Mouse (Mus musculus): Measurements from ENCODE around the gene Cxcl3. TPM values are rescaled to one million over a fixed set of nuclear protein-coding genes. Genes with fewer than 3 reads are reported as not detected.

Gene Cxcl3
- not detected in 2 replicates for total RNA-seq (2014; fragmentation: Nextera tagmentation)
- 0.21 TPM in 1 of 2 replicates, not detected in the other for total RNA-seq (2017)

DNA sequence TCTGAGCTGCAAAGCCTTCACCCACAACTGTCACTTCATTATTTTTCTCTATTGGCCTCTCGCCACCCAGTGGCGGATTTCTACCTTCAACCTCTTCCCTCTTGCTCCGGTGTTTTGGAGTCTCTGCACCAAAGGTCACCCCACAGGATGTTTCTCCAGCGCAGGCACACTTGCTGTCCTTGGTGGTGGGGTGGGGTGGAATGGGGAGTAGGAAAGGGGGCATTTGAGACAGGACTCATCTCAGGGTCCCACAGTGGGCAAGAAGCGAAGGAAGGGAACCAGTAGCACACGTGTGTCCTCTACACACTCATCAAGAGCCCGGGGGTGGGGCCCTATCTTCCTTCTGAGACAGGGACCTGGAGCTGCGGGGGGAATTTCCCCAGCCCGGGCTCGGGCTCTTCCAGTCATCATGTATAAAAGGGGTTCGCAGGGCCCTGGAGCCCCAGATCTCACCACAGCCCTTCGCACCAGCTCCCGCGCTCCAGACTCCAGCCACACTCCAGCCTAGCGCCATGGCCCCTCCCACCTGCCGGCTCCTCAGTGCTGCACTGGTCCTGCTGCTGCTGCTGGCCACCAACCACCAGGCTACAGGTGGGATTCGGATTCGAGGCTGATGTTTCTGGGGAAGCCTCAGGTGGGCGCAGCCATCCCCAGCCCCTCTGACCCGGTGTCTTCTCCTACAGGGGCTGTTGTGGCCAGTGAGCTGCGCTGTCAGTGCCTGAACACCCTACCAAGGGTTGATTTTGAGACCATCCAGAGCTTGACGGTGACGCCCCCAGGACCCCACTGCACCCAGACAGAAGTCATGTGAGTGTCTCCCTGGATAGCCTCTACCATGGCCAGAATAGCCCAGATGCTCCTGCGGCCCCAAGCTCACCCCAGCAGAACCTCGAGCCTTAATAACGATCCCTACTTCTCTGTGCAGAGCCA lies at the start of gene Cxcl3:
Gene Cxcl3, plus strand, starts transcription at position 445 of the 930 bp plus-strand sequence.
- ATAC-seq (replicated peaks; ENCODE audit: poor library complexity, severe bottlenecking) = peak; percentile 20

DNA sequence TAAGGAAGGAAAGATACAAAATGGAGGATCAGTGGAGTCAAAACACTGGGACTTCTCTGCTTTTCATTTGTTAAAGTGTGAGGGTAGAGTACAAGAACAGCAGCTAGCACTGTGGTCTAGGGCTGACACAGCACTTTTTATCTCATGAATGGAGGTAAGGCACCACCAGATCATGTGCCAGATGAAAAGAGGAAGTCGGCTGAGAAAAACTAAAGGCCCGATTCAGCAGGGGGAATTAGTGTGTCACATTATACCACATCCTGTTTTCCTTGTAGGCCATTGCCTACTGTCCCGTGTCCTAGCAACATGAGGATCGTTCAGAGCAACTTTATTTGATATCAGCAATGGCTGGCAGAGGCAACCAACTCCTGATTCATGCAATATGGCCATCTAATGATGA lies 43.9 kb upstream of the Cxcl3 start:
- ATAC-seq (replicated peaks; ENCODE audit: poor library complexity, severe bottlenecking) = peak; percentile 100

GRCm38 (mm10) chr5:90753934-90754333 lies 32.0 kb upstream of the Cxcl3 start:
- ATAC-seq (replicated peaks; ENCODE audit: poor library complexity, severe bottlenecking) = peak; percentile 58

DNA sequence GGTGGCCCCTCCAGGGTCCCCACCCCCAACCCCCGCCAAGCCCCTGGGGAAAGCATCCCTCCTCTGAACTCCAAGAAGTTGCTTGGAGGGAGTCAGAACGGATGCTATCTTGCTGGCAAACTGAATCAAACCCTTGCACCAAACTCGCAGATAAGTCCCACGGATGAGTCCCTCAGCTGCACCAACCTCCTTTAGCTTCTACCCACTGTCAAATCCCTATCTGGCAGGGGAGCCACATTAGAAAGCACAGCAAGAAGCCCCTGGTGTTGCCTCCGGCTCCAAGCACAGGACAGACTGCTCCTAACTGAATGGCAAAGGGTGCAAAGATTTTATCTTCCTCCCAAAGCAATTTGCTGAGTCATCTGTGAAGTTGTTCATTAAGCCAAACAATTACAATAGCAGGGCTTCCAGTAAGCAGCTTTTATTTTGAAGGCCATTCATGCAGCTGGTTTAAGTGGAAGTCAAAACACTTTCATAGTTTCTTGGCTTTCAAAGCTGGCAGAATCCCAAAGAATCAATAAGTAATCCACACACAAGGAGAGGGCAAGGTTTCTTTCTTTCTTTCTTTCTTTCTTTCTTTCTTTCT lies 27.8 kb upstream of the Cxcl3 start:
- ATAC-seq (replicated peaks; ENCODE audit: poor library complexity, severe bottlenecking) = no peak

DNA sequence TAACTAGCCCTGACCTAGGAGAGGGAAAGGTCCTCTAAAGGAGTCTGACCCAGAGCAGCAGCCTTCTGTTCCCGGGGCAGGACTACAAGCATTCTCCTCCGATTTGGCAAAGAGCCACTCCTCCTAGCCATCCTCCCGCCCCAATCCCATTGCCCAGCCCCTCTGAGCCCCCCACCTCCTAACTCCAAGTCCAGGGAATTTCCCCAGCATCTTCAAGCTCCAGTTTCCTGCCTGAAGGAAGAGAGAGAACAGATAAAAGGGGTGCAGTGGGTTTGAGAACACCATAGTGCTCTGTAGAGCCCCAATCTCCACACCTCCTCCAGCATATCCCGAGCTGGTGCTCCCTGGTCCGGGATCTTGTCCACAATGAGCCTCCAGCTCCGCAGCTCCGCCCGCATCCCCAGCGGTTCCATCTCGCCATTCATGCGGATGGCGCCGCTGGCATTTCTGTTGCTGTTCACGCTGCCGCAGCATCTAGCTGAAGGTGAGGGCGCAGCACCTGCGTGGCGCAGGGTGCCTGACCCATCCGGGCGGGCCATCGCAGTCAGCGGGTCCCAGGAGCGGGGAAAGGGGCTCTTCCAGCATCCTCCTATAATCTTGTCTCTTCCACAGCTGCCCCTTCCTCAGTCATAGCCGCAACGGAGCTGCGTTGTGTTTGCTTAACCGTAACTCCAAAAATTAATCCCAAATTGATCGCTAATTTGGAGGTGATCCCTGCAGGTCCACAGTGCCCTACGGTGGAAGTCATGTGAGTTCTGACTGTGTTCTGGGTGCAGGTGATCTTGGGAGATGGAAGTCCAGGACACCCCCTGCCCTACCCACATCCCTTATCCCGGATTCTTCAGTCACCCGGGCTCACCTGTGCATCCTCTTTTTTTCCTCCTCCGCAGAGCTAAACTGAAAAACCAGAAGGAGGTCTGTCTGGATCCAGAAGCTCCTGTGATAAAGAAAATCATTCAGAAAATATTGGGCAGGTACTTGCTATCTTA lies 26.5 kb upstream of the Cxcl3 start, which contains the start of gene Cxcl5:
Gene Cxcl5, plus strand, starts transcription at position 284 of the 989 bp plus-strand sequence.
- no peak for ATAC-seq (replicated peaks; ENCODE audit: poor library complexity, severe bottlenecking)

GRCm38 (mm10) chr5:90760303-90760702 lies 25.6 kb upstream of the Cxcl3 start:
- ATAC-seq (replicated peaks; ENCODE audit: poor library complexity, severe bottlenecking) = no peak

GRCm38 (mm10) chr5:90760844-90761243 lies 25.1 kb upstream of the Cxcl3 start:
- peak; percentile 42; the same call in 1 of the 2 replicates for ATAC-seq (replicated peaks; ENCODE audit: poor library complexity, severe bottlenecking)

DNA sequence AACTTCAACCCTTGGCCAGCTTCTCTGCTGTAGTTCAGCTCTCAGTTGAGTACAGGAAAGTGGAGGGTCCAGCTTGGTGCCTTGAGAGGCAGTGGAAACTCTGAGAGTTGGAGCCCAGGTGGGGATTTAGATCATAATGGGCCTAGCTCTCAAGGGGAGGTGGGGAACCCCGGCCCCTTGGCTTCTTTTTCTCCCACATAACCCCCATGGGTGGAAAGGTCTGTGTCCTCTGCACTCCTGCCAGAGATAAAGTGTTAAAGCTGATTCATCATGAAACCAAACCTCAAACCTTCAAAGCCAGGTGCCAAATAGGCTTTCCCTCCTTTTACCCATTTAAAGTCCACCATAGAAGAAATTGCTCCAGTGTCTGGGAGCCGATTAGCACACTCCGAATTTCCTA lies 24.1 kb upstream of the Cxcl3 start:
- no peak for ATAC-seq (replicated peaks; ENCODE audit: poor library complexity, severe bottlenecking)

- ATAC-seq (replicated peaks; ENCODE audit: poor library complexity, severe bottlenecking) = no peak
Observed at GRCm38 (mm10) chr5:90763912-90764665, 21.8 kb upstream of the Cxcl3 start.

DNA sequence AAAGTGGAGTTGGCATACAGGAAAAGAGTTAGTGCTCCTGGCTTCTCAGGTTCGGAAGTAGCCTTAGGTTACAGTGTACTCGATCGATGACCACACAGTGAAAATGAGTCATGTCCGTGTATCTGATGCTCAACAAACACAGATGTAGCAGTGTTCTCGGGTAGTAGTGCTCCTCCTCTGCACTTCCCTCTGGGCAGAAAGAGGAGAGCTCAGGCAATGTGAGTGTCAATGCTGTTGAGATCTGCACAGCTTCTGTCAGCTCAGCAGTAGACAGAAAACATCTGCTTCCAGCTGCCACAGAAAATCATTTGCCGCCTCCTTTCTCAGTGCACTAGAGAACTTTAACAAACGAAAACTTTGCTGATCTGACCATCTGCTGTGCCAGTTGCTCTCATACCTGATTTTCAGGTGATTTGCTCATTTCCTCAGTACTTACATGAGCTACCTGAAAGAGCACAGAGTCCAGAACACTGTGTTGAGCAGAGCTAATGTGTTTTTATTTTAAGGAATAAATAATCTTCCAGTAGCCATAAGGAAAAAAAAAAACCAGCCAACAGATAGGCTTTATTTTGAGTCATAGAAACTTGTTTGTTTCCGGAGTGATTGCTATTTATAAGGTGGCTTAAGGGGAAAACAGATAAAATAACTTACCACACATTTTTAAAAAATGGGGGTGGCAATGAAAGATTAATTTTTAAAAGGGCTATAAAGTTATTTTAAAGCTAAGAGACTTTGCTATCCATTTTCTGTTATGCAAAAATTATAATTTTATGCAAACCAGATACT lies 19.9 kb upstream of the Cxcl3 start:
- no peak for ATAC-seq (replicated peaks; ENCODE audit: poor library complexity, severe bottlenecking)

DNA sequence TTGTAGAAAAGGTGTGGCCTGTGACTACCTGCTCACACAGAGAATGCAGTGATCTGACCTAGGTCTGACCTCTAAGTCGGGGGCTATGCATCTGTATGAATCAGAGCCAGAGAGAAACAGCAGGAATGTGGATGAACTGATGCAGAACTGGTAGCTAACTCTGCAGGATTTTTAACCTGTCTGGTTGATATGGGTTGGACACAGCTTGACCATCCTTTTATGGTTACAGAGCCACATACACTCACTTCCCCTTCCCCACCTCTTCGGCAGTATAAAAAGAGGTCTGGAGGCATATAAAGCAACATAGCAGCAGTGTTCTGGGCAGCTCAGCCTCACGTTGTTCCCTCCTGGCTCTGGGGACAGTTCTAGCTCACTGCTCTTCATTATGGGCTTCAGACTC lies 17.7 kb upstream of the Cxcl3 start, which contains the start of gene Ppbp:
Gene Ppbp, plus strand, starts transcription at position 301 of the 400 bp plus-strand sequence.
- ATAC-seq (replicated peaks; ENCODE audit: poor library complexity, severe bottlenecking) = no peak

DNA sequence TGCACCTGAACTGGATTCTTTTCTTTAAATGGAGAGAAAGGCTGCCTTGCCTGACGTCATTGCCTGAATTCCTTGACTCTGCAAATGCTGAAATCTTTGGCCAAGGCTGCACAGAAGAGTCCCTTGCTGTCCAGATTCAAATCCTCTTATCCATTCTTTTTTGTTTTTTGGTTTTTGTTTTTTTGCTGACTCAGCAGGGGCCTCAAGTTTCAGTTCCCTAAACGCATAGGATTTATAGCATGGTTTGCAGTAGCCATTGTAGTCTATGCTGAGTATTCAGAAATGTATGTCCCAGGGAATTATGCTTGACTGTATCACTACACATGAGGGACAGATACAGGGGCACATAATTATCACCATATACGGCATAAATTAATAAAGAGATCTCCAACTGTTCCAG lies 14.5 kb upstream of the Cxcl3 start:
- peak; percentile 62 for ATAC-seq (replicated peaks; ENCODE audit: poor library complexity, severe bottlenecking)

DNA sequence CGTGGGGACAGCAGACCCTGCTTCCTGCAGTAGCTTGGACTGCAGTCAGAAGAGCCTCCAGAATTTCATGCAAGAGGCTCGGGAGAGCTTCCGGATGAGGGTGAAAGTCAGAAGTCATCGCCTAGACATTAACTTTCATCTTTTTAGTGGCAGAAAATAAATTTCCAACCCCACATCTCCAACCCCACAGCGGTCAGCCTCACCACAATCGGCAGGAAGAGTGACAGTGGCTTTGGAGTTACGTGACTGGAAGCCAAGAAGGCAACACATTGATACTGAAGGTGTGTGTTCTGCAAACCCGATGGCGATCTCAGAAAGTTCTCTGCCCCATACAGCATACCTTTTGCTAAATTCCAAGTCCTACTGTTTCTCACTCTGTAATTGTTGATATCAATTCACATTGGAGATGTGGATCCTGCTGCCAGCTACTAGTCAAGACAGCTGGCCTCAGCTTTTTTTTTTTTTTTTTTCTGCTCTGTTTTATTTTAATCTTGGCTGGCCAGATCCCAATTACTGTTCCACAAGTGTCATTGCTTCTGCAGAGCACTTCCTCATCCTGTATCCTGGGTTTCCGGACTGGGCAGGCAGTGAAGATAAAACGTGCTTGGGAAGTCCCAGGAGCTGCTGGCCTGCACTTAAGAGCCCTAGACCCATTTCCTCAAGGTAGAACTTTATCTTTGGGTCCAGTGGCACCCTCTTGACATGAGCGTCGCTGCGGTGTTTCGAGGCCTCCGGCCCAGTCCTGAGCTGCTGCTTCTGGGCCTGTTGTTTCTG lies 13.8 kb upstream of the Cxcl3 start, which contains the start of gene Pf4:
Gene Pf4, plus strand, starts transcription at position 556 of the 774 bp plus-strand sequence.
- peak; percentile 64 for ATAC-seq (replicated peaks; ENCODE audit: poor library complexity, severe bottlenecking)

- 0 out of 2 replicates have a peak, but pooled peaks have one; percentile 20 for ATAC-seq (replicated peaks; ENCODE audit: poor library complexity, severe bottlenecking)
Observed at GRCm38 (mm10) chr5:90775562-90775961, 10.3 kb upstream of the Cxcl3 start.

GRCm38 (mm10) chr5:90777621-90778020 lies 8.3 kb upstream of the Cxcl3 start:
- no peak for ATAC-seq (replicated peaks; ENCODE audit: poor library complexity, severe bottlenecking)

DNA sequence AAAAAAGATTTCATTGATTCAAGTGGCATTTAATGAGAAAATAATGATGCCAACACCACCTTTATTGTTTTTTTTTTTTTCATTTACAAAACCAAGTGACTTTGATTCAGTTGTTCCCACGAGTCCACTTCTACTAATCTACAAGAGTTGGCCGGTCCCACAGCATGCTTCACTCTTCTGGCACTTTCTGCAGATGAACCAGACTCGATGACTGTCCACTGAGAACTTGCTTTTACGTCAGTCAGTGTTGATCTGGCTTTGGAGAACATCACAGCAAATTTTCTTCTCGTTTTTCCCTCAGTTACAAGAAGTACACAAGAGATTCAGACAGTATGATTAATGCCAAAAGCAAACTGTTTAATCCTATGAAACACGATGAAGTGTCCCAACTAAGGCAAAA lies 7.0 kb upstream of the Cxcl3 start:
- ATAC-seq (replicated peaks; ENCODE audit: poor library complexity, severe bottlenecking) = no peak

DNA sequence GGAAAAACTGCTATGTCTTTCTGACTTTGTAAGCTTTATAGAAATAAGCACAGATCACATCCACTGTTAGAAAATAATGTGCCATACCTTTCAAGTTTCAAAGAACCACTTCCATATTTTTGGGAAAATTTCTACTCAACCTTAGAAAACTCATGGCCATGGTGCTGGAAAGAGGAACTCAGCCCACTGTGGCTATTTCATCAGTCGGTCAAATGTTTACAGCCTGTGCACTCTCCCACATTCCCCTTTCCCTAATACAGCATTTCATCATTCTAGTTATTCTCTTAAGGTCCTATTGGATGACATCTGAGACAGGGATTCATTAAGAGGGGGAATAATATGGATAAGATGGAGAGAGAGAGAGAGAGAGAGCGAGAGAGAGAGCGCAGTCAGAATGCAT lies 2.2 kb upstream of the Cxcl3 start:
- ATAC-seq (replicated peaks; ENCODE audit: poor library complexity, severe bottlenecking) = peak; percentile 69

DNA sequence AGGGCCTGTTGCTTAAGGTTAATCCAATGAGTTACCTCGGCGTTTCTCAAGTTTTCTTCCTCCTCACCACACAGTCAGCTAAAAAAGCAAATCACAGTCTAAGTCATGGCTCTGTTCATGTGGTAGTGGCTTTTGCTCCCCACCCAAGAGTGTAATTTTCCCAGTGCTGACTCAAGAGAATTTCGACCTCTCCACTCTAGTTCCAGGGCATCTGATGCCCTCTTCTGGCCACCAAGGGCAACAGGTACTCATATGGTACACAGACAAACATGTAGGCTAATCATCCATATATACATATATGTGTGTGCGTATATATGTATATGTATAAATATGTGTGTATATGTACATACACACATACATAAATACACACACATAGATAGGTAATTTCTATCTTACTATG lies 2.2 kb downstream of the Cxcl3 start:
- 0 out of 2 replicates have a peak, but pooled peaks have one; percentile 10 for ATAC-seq (replicated peaks; ENCODE audit: poor library complexity, severe bottlenecking)
